Mouse (Mus musculus): ENCODE measurements around the gene Psma3.

DNA sequence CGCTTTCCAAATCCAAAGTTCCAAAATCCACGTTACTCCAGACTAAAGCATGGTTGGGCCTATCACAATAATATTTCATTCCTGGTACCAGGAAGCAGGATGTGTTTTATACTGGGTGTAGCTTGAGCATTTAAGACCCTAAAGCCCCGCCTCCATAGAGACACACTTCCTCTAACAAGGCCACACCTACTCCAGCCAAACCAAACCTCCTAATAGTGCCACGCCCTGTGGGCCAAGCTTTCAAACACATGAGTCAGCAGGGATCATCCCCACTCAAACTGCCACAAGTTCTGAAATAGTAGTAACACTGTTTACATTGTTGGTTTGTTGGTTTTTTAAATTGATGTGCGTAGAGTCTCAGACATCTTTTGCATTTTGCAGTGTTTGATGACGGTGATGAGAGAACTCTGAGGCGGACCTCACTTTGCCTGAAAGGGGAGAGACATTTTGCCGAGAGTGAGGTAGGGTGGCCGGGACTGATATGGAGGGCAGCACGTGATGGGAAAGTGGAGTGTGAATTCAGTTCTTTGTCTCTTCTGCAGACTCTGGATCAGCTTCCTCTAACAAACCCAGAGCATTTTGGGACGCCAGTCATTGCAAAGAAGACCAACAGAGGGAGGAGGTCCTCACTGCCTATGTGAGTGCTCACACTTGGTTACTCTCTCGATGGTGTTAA, 62.4 kb downstream of the Psma3 start:
- TF ChIP-seq CTCF (conservative IDR thresholded peaks at IDR 0.05; ENCODE audit: insufficient read depth, insufficient read length, low read depth, low read length) (no peak), POLR2A (IDR thresholded peaks at IDR 0.05; ENCODE audit: low read depth, low read length) (no peak)

Data from kidney, adult 2 months (tissue).